Mouse (Mus musculus) regulatory T cell (primary cell): ENCODE measurements around the gene Fuz.

Source experiments
- in situ Hi-C: fragments of 300-600 bp; cut with MboI, MseI; formaldehyde crosslinking; loops from one replicate; pipeline ENCODE4 v1.15.1; 2025; ENCODE audit warnings: high pct_unique_total_duplicates

The Fuz gene

DNA sequence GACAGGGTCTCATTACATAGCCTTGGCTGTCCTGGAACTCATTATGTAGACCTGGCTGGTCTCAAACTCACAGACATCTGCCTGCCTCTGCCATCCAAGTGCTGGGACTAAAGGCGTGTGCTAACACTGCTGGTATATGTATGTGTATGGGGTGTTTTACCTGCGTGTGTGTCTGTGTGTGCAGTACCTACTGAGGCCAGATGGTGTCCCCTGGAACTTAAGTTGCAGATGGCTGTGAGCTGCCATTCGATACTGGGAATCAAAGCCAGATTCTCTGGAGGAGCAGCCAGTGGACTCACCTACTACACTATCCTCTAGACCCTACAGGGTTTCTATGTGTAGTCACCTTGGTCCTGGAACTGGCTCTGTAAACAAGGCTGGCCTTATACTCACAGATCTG is 29.6 kb downstream of the Fuz start:
- in situ Hi-C loops, result loop anchor here (10.0 kb wide), 1 partner anchor 639 kb away; no protein-coding TSS in a partner anchor

- in situ Hi-C loops, result loop anchor here (10.0 kb wide), 1 partner anchor 636 kb away; no protein-coding TSS in a partner anchor
Observed at GRCm38 (mm10) chr7:44928570-44928969, 32.7 kb downstream of the Fuz start.

DNA sequence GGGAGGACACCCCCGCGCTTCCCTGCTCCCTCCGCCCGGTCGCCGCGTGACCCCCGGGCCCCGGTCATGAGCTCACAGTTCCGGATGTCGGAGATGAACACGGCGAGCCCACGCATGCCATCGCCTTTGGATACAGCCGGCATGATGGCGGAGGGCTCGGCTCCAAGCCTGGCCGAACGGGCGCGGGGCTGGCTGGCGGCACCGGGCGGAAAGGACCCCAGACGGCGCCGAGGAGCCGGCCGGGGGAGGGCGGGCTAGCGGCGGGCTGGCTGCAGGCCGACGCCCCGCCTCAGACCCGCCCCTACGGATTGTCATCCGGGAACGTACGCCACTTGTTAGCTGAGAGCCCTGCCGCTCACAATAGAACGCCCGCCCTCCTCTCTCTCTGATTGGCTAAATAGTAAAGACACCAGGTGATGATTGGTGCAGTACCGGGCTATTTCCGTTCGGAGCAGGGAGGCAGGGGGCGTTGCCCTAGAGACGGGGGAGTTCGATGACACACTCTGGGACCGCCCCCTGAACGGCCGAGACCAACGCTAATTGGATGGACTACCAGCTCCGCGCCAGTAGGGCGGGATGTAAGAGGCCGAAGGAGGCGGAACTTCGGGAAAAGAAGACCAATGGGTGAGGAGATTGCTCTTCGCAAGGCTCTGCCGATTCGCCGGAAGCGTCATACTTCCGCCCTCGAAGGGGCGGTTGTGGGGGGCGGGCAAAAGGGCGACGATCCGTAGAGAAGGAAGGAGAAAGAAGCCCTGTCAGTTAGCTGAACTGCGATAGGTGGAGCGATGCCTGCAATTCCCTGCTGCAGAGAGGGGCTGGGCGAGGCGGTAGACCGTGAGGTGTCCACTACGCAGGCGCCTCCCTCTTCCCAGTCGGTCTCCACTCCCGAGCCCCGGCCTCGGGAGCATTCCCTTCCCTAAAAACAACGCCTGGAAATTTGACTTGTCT is 33.6 kb downstream of the Fuz start, which contains the start of gene Ap2a1:
Gene Ap2a1 (minus strand): TSS at position 293 of the 948 bp plus-strand sequence.
- in situ Hi-C loops, result loop anchor here (10.0 kb wide), 1 partner anchor 635 kb away; no protein-coding TSS in a partner anchor

GRCm38 (mm10) chr7:44938680-44939079 is 42.8 kb downstream of the Fuz start:
- in situ Hi-C loops, result no loop called here

DNA sequence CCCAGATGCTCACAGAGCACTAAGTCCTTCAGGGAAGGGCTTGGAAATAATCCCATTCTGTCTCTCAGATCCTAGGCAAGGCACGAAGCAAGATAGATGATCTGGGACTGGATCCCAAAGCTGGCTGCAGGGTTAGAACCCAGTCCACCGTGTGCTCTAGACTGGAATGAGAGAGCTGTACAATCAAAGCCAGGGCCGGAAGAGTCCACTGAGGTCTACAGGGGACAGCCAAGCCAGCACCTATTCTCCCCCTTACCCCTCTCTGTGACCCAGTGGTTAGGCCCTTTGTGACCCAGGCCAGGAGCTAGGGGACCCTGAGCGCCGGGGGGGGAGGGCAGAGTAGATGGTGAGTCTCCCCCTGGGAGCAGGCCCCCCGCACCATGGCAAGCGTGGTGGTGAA is 47.0 kb downstream of the Fuz start, which contains the start of gene Tsks:
Gene Tsks (plus strand): TSS at position 301 of the 400 bp plus-strand sequence.
- in situ Hi-C loops, result no loop called here

DNA sequence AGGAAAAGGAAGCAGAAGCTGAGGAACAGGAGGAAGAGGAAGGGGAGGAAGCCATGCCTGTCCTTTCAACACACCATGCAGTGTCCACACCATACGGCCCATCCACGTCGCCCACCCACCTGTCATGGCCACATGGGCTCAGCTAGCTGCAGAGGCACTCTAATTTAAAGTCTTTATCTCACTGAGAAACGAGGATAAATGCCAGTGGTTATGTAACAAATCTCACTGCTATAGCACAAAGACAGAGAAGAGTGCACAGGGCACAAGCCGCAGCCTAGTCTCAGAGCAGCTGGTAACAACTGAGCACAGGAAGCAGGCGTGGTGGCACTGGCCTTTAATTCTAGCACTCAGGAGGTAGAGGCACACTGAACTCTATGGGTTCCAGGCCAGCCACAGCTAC is 54.0 kb downstream of the Fuz start:
- in situ Hi-C loops, result loop anchor here (25.0 kb wide), 1 partner anchor 1887 kb away; the partner anchor contains the start of gene Ldha

DNA sequence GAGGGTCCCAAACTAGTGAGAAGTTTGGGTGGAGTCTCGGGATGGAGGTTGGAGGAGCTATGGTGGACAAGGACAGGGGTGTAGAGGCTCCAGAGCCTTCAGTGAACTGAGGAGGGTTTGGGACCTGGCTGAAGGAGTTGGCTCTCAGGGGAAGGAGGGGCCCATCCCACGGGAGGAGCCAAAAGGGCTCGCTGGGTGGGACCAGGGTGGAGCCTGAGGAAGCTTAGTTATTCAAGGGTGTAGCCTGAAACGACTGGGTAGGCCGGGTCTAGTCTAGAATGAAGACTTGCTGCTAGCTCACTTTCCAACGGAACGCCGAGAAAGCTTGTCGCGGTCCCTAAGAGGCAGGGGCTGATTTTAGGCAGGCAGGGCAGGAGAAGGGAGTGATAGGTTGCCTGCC is 56.1 kb downstream of the Fuz start:
- in situ Hi-C loops, result loop anchor here (25.0 kb wide), 1 partner anchor 1885 kb away; the partner anchor contains the start of gene Ldha
